Mouse (Mus musculus) CD4-positive helper T cell, adult 2 months (primary cell): ENCODE results near the gene Btg1.

Source experiments
- DNase-seq: peaks from one replicate; pipeline ENCODE4 v3.0.0-alpha.2; 2012; ENCODE audit warnings: low read depth, missing footprints, low spot score

Gene Btg1

DNA sequence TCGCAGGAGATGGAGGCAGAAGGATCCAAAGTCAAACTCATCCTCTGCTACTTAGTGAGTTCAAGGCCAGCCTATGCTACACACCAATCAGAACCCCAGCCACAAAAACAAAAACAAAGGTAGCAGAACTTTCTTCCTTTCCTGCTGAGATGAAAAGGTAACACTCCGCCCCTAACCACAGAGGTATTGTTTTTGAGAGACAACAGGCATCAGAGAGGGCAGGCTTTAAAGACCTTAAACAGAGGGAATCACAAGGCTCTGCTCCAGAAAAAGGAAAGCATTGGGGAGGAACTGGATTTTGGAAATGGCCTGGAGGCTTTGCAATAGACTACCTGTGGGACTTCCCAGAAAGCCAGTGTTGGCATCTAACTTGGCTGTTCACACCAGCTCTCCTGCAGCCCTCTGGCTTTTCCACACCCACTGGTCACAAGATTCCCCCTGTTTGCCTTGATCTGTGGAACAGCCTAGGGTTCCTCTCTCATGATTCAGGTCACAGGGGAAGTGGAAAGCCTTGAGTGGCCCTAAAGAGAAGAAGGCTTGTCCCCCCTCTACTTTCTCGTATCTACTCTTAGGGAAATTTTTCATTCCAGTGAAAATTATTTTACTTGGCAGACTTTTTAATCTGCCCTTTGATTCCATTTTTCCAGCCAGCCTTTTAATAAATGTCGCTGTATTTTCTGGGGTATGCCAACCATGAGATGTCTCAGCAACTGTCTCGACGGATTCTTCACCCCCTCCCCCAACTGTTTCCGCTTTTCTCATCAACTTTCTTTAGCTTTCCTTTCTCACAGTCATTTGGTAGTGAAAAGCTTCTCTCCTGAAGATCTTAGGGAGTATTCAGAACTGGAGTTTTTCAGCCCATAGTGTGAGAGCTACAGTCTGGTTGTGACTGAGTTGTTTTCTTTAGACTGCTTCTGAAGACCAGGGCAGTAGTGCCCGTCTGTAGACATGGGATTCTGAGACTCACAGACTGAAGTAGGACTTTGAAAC, 7.2 kb upstream of the Btg1 start:
- DNase-seq: peak; percentile 81

- no peak for DNase-seq
These were observed 651 bp upstream of the Btg1 start for GRCm38 (mm10) chr10:96616001-96616708.

GRCm38 (mm10) chr10:96617221-96617950, 580 bp downstream of the Btg1 start:
- DNase-seq: no peak

DNA sequence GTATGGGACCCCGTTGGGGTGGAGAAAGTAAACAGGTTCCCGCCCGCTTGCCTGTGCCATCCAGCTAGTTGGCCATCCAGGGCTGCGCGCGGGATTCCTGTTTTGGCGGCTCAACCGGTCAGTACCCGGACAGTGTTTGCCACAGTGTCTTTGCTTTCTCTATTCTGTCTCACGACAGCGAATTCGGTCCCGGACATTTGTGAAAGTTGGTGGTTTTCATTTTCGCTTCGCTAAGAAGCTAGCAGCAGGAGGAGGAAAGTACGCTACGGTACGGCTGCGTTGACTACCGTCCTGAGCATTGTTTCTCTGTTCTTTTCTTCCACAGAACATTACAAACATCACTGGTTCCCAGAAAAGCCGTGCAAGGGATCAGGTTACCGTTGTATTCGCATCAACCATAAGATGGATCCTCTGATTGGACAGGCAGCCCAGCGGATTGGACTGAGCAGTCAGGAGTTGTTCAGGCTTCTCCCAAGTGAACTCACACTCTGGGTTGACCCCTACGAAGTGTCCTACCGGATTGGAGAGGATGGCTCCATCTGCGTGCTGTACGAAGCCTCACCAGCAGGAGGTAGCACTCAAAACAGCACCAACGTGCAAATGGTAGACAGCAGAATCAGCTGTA, 1.3 kb downstream of the Btg1 start:
- peak; percentile 77 for DNase-seq

- peak; percentile 62 for DNase-seq
These were observed 3.4 kb downstream of the Btg1 start for GRCm38 (mm10) chr10:96619951-96620889.

GRCm38 (mm10) chr10:96620890-96621271, 4.1 kb downstream of the Btg1 start:
- DNase-seq: peak; percentile 87

DNA sequence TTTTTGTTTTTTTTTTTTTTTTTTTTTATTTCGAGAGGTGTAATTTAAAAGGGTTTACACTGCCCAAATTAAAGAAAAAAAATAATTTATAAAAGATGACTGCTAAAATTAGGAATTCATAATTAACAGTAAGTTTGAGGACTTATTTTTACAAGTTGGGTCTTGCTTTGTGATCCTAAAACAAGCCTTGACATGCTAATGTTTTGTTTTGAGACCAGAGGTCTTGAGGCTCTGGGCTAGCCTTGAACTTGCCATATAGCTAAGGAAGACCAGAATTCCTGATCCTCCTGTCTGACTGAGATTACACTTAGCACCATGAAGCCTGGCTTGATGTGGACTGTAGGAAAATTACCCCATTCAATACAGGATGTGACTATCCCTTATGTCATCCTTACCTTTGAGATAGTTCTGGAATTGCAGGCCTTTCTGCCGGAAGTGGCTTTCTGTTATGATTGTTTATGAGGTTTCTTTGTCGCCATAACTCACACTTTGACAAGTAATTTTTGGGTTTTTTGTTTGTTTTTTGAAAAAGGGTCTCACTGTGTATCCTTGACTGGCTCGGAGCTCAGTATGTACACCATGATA, 4.6 kb downstream of the Btg1 start:
- peak; percentile 80 for DNase-seq

GRCm38 (mm10) chr10:96621980-96622645, 5.3 kb downstream of the Btg1 start:
- DNase-seq: peak; percentile 63

GRCm38 (mm10) chr10:96622761-96623632, 6.2 kb downstream of the Btg1 start:
- DNase-seq: peak; percentile 45

DNA sequence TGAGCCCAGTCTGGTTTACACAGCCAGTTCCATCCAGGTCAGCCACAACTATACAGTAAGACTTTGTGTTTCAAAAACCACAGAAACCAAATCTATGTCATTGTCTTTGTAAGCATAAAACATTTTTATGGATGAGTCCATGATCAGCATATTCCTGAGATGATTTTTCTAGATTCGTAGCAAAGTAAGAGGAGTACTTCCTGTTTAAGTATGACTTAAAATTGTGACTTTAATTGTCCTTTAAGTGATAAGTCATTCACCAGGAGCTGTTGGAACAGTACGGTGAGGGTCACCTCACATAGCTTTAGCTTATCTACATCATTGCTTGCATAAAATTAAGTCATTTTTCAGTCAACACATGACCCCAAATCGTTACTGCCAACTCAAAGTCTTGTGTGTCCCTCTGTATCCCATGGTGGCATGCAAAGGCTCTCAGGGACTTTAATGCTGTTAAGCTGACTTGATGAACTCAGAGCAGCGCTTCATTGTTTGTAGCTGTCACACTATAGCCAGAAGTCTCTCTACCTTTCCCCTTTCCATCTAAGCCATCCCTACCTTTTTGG, 6.9 kb downstream of the Btg1 start:
- DNase-seq: peak; percentile 43

GRCm38 (mm10) chr10:96624406-96624805, 7.6 kb downstream of the Btg1 start:
- peak; percentile 28 for DNase-seq

DNA sequence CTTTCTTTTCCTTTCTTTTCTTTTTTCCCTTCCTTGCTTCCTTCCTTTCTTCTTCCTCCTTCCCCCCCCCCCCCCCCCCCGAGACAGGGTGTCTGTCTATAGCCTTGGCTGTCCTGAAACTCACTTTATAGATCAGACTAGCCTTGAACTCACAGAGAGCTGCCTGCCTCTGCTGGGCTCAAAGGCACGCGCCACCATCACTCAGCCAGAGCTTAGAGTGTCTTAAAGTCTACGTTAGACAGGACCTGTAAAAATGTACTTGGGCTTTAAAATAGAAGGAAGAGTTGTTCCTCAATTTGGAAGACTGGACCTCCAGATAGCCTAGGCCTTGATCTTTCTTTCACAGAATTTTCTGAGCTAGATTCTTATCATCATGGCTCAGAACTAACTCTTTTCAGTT, 8.3 kb downstream of the Btg1 start:
- DNase-seq: peak; percentile 42

DNA sequence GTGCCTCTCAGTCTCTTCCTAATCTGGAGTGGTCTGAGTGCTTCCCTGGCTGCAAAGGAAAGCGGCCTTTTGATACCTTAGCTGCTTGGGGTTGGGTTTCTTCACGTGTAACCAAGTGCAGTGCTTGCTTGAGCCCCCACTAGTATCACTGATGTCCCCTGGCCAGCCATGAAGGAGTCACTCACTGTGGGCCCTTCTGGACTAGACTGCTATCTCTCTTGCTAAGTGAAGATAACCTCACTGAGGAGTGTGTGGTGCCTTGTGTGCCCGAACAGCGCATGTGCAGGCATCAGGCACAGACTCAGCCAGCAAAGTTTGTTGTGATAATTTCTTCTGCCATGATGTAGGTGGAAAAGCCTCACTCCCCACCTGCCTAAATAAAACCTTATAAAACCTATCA, 8.9 kb downstream of the Btg1 start:
- peak; percentile 55 for DNase-seq

DNA sequence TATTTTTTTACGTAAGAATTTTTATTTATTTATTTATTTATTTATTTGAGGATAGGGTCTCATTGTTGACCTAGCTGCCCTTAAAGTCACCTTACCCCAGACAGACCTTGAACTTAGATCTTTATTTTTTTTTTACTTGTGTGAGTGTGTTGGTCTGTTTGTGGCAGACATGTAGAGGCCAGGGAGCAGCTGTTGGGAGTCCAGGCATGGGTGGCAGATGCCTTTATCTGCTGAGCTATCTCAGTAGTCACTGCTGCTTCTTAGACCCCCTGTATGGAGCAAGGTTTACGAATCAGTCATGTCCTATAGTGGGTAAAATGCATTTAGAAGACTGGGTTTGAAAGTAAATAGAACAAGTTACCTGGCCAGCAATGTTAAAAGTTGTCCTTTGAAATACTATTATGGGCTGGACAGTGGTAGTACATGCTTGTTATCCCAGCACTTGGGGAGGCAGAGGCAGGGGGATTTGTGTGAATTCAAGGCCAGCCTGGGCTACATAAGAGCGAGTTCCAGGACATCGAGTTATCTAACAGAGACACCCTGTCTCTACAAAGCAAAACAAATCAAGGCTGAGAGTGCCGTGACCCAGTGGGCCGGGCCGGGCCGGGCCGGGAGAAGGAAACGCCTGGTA, 9.4 kb downstream of the Btg1 start:
- DNase-seq: peak; percentile 19

DNA sequence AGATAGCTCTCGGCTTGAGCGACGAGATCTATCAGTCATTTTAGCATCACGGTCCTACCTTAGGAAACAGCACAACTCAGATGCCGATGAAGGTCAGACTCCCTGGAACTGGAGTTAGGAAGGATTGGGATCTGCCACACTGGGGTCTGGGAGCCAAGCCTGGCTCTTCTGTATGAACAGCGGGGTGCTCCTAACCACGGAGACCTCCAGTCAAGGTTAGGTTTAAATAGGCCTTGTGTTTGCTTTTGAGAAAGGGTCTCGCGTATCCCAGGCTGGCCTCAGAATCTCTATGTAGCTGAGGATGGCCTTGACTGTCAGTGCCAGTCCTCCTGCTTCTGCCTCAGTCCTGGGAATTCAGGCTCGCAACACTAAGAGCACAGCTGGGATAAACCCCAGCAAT, 10.5 kb downstream of the Btg1 start:
- peak; percentile 27 for DNase-seq

- DNase-seq: peak; percentile 49
These were observed 11.5 kb downstream of the Btg1 start for GRCm38 (mm10) chr10:96628100-96628912.

- no peak for DNase-seq
These were observed 12.1 kb downstream of the Btg1 start for GRCm38 (mm10) chr10:96628913-96629199.
